Mouse (Mus musculus) right cerebral cortex, postnatal 25 days (tissue): ENCODE results near the gene Syt16.

Experiments
- DNase-seq: peaks from one replicate; pipeline ENCODE4 v3.0.0; 2022

Gene Syt16

DNA sequence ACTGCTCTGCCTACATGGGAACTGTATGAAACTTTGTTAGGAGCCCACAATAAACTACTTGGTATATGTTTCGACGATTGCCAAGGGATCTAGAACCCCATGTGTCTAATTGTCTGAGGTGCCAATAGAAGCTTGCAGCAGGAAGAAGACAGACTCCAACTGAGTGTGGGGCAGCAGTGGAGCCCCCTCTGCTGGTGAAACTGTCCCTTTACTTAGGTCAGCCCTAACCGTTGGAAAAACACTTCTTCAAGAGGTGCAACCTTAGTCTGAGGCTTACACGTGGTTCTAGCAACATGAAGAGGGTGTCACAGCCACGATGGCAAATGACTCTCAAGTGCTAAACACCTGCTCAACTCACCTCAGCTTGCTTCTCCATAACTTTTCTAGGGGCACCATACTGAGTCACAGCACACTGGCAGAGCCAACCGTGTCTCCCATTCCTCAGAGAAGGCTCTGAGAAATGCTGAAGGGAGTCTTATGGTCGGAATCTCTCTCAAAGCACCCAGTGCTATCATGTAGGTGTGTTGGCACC, 17.3 kb downstream of the Syt16 start:
- DNase-seq: no peak

DNA sequence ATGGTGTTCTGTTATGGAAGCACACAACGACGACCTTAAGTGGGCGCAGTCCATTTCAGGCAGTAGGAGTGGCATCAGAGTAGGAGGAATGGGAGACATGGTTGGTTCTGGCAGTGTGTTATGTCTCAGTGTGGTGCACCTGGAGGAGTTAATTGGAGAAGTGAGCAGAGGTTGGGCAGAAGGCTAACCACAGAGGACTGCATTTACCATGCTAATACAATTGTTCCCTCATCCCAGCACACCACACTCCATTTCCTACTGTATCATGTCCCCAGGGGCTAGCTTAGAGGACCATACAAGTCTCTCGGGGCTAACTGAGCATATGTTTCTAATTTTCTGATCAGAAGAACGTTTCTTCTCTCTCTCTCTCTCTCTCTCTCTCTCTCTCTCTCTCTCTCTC, 18.0 kb downstream of the Syt16 start:
- no peak for DNase-seq

DNA sequence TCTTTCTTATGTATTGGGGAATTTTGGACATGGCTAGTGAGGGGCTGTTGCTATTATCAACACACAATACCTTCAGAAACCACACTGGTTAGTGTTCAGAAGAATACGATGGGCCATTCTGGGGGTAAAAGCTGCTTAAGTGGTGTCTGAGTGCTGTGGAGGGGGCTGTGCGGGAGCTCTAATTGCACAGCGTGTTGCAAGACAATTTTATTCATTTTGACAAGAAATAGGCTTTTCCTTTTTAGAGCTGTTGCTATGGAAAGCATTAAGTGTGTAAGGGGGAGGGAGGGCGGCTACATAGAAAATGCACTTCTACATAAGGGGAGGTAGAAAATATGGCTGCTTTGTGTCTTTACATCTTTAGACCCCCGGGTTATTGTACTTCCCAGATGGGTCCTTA, 25.8 kb downstream of the Syt16 start:
- DNase-seq: no peak

DNA sequence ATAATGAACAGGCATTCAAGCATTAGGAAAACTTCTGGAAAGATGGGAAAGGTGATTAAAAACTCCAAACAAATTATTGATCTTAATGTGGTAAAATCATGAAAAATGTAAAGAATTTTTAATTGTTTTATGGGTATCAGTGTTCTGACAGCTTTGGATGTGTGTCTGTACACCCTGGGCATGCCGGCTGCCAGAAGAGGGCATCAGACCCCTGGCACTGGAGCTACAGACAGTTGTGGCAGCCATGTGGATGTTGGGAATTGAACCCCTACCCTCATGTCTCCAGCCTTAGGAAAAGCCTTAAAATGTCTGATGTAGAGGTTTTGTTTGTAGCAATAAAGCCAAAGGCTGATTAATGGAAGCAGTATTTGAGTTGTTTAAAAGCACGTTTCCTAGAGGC, 27.5 kb downstream of the Syt16 start:
- DNase-seq: no peak

DNA sequence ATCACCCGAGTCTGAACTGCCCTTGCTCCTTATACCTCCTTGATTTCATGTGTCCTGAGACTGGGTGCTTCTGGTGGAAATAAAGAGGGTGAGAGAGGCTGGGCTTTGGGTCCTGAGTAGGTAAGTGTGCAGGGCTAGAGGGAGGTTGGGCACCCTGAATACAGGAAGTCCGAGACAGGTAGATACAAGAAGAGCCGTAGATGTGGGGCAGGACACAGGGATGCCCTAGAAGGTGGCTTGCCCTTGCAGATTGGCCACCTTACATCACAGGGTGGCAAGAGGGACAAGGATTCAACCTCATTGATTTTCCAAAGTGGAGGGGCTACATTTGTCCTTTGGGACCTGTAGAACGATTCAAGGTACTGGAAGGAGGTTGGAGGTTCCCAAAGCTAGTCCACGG, 45.8 kb downstream of the Syt16 start:
- no peak for DNase-seq

DNA sequence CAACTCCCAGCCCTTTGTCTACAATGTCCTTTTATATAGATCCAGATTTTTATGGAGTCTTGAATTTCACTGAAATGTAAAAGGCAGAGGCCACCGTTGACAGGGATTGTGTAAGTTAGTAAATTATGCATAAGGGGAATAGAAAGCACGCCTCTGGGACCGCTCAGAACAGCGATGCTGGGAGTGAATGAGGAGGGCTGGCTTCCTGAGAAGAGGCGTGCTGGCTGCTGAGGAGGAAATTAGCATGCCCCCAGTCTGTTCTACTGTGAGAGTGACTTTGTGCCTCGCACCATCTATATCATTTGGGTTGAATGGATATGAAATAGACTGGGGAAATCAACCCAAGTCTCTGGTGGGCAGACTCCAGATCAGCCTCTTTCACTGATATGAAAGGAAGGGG, 46.3 kb downstream of the Syt16 start:
- DNase-seq: no peak

DNA sequence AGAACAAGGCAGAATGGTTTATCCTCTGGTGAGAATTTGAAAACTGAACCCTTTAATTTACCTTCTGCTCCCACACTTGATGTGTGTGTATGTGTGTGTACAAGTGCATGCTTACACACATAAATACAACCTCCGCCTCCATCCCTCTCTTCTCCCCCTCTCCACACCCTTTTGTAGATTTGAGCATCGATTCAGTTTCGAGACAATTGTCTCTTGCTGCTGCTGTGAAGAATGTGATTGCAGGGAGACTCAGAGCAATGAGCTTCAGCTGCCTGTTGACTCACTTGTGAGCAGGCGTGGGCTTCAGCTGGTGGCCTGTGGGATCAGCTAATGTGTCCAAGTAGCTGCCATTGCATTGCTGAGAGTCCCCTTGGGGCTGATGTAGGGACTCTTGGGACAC, 46.8 kb downstream of the Syt16 start:
- no peak for DNase-seq

DNA sequence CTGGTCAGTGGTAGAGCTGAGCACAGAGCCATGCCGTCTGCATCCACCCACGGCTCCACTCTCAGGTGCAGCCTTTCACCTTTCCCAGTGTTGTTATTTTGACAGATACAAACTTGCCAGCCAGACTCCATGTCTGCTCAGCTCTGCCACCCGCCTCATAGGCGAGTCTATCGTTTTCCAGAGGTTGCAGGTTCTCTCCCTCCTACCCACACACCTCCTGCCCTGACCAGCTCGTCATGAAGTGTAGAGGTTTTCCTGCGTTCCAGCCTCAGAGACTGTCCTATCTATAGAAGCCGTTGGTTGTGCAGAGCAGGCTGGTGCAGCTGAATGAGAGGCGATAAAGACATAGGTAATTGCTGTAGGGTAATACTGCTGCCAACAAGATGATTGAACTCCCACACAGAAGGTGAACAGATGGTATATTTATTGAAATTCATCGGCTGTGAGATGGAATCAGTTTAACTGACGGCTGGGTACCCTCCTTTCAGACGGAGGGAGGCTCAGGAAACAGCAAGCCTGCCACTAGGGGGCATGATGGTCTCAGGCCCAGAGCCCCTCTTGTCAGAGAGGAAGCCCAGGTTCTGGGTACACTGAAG, 58.0 kb downstream of the Syt16 start:
- DNase-seq: peak; percentile 76

DNA sequence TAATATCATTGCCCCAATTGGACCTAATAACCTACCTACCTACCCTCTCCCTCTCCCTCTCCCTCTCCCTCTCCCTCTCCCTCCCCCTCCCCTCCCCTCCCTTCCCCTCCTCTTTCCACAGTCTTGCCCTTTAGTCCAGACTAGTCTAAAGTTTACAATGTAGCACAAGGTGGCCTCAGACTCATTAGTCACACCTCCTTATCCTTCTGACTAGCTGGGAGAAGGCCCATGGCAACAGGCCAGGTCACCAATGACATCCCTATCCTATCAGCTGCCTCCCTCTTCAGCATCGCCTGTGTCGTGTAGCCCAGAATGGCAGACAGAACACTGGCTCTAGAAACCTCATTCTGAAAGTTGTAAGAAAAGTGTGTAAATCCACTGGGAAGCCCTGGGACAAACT, 58.7 kb downstream of the Syt16 start:
- no peak for DNase-seq

DNA sequence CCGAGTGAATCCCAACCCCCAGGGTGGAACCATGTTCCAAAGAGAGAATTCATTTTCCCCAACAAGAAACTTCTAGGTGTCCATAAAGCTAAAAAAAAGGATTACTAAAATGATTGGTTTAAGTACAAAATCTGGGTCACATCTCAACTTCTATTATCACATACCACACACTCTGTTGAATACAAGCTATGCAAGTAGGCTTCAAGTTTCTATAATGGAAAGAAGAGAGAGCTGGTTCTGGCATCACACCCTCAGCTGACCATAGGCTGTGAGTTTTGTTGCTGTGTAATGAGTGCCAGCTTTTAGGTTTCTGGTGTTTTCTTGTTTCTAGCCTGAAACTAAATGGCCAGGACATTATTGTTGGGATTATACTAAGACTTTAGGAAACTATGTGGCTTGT, 65.1 kb downstream of the Syt16 start:
- DNase-seq: no peak

DNA sequence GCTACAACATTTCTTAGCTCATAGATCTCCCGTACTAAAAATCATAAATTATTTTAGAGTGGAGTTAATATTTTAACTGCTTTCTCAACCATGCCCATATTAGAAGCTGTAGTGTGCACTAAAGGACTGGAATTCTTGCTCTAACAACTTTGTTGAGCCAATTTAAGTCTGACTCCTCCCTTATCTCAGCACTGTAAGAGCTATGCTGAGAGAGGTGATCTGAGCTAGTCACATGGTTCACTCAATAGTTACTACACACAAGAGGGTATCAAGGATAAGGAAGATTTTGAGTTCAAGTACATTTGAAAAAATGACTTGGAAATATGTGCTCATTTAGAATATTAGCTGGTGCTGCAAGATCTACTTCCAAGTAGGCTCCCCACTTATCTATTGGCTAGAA, 71.5 kb downstream of the Syt16 start:
- no peak for DNase-seq

DNA sequence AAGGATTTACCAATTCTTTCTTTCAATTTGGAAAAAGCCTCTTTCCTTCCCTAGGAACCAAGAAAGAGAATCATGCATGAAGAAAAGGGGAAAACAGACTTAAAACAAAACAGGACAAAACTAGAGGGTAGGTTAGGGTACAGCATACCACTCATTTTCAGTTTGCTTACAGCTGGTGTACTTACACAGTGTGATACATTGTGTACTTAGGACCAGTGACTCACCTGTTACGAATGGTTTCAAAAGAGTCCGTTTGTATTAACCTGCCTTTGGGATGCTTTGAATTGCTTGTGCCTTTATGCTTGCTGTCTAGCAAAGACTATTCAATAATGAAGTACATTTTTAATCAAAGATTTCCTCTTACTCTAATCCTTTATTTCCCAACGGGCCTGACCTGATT, 78.1 kb downstream of the Syt16 start:
- DNase-seq: no peak

DNA sequence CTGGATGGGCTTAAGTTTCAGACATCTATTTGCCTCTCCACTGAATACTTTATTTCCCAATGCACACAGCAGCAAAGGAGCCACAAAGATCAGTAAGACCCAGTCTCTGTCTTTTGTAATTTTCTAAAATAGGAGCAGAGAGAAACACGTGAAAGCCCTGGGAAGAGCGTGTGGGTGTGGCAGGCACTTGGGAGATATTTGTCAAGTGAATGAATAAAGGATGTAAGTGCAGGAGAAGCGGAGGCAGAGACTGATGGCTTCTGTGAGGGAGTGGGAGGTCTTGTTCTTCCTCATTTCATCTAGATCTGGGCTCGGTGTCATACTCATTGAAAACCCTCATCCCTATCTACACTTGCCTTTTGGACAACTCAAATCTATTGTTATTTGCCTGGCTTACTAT, 78.6 kb downstream of the Syt16 start:
- peak; percentile 38 for DNase-seq

DNA sequence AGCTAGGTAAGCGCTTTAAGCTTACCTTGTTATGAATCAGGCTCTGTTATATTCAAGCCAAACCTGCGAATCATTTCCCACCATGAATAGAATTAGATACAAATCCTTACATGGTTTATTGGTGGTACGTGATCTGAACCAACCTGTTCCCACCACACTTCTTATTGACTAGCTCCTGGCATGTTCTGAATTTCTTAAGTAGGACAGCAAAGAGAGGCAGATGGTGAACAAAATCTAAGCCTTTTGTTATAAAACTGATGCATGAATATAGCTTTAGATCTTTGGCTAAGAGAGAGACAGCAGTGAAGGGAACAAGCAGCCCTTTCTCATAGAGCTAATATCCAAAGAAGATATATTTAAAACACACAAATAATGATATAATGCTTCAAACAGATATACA, 83.7 kb downstream of the Syt16 start:
- no peak for DNase-seq

DNA sequence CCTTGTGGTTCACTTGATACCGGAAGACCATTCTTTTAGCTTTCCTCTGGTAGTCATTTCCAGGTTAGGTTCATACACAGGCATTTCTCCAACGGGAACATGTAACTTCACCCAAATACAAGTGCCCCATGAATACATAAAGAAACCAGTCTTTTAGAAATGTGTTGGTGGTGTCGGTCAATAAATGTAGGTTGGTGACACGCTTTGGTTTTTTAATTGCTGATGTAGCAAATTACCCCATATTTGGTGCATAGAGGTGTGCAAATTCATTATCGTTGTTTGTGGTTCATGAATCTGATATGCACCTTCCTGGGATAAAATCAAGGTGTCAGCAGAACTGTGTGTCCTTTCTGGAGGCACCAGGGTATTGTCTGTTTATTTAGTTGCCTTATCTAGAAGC, 86.9 kb downstream of the Syt16 start:
- DNase-seq: no peak

DNA sequence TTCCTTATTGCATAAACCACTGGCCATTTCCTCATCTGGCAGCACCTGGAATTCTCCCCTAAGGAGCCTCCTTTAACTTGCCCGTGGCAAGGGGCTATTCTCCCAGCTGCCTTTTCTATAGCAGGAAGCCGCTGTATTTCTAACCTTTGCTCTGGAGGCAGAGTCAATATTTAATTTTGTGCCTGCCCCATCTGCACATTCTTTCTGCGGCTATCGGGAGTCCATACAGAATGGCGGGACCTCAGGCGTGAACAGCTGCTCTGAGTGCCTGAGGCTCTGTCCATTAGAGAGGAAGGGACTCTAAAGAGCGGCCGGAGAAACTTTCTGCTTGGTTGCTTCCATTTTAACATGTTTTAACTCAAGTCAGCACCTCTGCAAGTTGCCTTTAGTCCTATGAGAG, 89.6 kb downstream of the Syt16 start:
- no peak for DNase-seq

DNA sequence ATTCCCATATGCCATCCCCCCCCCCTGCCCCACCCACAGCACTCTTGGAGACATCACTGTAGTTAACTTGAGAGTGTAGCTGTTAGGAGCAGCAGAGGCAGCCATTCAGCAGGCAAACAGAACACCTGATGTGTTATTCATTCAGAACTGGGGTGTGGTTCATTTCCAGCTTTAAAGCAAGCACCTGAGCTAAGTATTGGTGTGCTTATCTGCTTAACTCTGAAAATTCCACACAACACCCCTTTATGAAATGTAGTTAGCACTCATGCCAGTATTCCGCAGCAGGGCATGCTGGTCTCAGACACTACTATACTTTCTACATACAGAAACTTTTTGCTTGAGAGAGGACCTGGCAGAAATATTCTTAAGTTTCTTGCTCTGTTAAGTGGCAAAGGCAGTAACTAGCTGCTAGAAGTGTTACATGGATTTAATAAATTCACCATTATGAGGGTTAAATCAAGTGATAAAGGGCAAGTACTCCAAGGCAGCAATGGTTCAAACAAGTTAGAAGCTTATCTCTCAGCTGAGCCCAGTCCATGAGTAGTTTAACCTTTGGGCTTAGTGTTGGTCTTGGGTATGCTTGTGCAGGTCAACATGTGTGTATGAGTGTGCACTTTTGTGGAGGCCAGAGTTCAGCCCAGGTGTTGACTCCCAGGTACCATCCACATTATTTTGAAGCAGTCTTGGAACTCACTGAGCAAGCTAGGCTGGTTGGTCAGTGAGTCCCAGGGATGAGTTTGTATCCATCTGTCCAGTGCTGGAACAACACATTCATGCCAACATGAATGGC, 92.1 kb downstream of the Syt16 start:
- no peak for DNase-seq

DNA sequence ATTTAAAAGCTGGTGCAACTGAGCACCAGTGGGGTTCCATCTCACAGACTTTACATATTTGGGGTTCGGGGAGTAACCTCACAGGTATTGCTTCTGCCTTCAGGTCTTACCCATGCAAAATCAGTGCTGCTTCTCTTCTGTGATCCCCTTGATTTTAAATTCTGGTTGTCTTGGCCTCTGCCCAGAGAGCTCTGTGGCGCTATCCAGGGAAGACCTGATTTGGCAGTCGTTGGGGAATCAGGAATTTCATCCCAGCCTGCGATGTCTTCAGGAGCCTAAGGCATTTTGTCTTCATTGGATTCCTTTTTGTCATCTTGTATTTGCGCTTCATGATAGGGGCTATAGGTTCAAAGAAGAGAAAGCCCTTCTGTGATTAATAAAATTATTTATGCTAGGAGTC, 95.1 kb downstream of the Syt16 start:
- no peak for DNase-seq

DNA sequence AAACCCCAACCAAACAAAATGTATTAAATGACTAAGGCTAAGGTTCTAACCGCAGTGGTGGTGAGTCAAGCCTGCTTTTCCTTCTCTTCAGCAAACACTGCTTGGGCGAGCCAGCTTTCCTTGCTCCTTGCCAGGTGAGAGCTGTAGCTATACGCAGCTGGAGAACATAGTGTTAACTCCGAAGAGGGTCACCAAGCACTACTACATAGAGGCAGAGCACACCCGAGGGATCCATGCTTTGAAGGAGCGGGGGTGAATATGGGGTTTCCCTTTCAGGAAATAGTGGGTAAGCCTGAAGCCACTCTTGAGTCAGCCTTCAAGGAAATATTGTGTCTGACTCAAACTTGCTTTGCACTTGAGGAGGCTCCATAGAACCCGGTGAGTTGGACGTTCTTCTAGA, 95.6 kb downstream of the Syt16 start:
- DNase-seq: no peak

DNA sequence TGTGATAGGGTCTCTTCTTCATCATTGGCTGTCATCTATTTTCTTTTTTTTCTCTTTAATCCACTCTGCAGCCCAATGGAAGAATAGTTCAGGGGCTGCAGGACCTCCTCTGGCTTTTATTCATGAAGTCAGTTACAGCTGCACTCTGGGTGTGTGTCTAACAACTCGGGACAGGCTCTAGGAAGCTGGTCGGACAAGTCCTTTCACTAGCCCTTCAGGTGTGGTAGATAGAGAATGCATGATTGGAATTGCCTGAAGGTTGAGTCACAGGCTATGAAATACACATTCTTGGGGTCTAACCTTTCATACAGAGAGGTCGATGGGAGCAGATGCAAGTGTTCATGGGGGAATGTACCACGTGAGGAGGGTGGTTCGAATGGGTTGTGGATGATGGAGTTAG, 97.2 kb downstream of the Syt16 start:
- DNase-seq: no peak

DNA sequence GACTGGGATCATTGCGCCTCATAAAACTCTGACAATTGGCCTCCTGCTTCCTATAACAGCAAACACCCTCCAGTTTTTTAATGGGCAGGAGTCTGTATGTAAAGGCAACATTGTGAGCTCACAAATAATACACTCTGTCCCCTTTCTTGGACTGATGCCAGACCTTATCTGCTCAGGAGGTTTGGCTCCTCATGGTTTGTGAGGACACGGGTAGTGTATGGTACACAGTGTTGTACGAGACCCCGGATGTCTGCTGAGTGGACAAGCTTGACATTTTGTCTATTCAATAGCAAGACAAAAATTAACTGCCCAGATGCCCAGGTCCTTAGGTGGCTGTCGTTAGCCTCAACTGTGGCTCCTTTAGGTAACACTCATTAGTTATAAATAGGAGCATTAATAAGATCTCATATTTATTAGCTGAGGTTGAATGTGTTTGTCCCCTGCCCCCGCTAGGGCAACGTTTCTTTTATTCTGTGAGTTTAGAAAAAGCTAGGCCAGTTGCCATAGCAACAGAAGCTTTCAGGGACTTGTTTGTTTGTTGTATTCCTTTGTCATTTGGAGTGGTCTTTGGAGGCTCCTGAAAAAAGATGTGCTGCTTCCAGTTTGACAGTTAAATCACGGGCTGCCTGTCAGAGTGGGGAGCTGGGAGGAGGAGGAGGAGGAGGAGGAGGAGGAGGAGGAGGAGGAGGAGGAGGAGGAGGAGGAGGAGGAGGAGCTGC, 101.3 kb downstream of the Syt16 start:
- DNase-seq: no peak

DNA sequence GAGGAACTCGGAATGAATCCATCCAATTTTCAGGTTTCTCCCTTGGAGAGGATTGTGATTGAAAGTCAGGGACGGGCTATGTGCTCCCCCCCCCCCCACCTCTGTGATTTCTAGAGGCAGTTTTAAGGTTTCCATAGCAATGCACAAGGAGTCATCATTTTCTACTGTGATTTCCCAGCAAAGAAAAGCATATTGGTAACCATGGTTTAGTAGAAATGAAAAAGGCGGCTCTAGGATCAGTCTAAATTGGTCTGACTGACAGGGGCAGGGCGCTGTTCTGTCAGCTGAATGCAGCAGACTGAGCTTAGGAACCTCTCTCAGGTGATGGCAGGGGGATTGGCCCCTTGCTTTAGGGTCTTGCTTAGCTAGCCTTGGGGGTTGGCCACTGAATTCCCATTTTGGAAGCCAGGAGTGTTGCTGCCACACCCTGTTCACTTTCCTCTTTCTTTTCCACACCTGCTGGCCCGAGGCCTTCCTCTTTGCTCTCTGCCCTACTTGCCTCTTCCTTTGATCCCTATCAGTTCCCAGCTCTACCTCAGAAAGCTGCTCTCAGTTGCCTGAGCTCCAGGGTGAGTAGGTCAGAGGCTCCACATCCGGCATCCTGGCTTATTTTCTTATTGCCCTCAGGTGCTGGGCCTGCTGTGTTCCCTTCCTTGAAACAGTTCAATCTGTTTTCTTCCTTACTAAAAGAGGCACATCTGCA, 108.5 kb downstream of the Syt16 start:
- DNase-seq: no peak

DNA sequence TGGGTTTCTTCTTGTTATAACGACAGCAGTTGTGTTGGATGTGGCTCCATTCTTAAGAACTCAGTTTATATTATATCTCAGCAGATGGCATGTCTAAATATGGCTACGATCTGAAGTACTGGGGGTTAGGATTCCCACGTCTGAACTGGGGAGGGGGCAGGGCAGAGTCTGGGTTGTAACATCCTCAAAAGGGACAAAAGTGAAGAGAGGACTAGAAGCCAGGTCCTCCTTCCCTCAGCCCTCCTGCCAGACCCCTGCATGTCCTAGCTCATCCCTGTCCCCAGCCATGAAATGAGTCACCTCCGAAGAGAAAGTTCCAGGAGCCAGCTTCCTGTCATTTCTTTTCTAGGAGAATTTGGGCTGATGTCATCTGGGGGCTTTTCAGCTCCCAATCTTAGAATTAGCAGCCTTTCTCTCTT, 111.2 kb downstream of the Syt16 start:
- DNase-seq: peak; percentile 63
